Mouse (Mus musculus): Measurements from ENCODE around the gene Fam69b.

- TF ChIP-seq CTCF (IDR thresholded peaks at IDR 0.05; ENCODE audit: low read depth) (no peak), EP300 (IDR thresholded peaks at IDR 0.05; ENCODE audit: low read depth) (no peak)
Observed at GRCm38 (mm10) chr2:26663112-26663511, 34.9 kb downstream of the Fam69b start.
